Mouse (Mus musculus): ENCODE results near the gene Mkrn2os.

Gene Mkrn2os

DNA sequence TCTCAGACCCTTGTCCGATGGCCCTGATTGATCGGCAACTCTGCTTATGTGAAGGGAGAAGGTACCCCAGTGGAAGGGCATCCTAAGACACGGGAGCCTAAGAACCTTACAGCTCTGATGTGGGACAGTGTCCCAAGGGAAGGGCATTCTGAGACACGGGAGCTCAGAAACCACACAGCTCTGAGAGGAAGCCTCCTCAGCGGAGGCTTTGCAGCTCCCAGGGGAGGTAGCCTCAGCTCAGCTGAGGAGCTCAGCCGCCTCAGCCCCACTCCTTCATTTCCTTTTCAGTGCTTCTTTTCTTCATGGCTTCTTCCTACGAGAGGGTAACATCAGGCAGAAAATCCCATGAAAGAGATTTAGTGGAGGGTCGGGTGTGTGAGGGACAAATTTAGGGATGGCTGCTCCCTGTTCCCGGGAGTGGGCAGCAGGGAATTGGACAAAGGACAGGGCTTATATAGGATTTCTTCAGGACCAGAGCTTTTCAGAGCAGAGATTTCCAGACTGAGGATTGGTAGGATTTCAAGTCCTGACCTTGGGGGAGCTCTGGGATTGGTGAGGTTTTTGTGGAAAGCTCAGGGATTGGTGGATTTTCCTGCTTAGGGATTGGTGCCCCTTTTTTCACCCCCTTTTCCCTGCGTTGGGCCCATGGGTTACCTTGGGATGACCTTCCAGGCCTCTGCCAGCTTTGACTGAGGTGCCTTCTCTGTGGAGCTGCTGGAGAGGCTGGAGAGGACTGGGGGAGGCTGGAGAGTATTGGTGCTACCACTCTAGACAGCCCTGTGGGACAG lies 9.9 kb downstream of the Mkrn2os start:
- no peak for DNase-seq (ENCODE audit: low read depth, low spot score)

DNA sequence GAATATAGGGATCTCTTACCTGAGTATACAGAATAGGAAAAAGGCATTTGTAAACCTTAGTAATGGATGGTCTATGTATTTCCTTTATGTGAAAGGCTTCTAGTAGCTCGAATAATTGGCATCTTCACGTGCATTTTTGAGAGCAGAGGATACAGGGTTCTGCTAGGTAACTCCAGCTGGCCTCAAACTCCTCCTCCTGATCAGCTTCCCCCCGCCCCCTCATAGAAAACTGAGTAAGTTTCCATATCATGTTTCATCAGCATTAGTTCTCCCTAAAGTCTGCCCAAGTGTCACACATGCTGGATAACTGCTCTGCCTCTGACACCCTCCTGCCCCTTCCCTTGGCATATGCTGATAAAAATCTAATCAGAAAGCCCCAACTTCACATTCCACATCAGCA lies 11.6 kb downstream of the Mkrn2os start:
- DNase-seq (ENCODE audit: low read depth, low spot score): no peak

DNA sequence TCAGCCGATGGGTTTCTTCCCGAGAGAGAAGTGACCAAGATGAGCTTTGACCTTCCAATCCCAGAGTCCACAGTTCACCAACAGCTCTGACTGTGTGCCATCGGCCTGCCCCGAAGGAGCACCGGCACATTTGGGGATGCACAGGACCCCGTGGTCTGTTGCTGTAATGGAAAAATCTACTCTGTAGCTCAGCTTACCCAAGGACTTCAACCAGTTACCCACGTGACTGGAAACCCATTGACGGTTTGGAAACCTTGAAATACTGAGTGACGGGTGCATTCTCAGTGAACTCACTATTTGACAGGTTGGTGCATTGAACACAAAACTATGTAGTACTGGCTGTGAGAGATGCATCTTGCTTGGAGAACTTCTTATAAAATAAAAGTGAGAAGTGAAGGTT lies 14.4 kb downstream of the Mkrn2os start:
- DNase-seq (ENCODE audit: low read depth, low spot score): no peak

DNA sequence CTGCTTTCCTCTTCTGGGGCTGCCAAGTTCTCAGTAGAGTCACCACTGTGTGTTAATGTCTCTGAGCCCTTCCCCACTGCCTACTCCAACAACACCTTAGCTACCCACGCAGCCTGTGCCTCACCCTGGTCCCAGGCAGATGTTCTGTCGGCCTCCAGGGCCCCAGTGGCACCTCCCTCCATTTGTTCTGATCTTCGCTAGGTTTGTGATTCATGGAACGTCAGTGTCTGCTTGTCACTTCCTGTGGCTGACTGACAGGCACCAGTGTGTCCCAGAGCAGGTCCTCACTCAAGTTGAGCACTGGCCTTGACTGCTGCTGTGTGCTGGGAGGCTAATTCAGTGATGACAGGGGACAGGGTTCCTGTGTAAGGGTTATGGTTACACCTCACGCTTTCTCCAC lies 15.0 kb downstream of the Mkrn2os start:
- peak; percentile 14 for DNase-seq (ENCODE audit: low read depth, low spot score)

DNA sequence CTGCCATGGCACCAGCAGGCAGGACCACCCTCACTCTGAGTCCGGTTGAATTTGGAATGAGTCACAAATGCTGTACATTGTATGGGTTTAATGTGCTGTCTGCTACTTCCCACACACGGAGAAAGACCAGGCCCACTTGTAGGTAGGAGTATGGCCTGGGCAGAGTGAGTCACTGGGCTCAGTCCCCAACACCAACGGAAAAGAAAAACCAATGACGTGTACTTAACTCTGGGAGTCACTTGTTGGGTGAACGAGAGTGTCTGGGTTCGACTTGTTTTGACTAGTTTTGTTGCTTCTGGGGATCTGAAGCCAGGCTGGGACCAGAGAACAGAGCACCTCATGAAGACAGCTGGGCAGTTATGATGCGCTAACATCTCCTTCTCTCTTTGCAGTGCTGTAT lies 18.2 kb downstream of the Mkrn2os start:
- DNase-seq (ENCODE audit: low read depth, low spot score): peak; percentile 51

DNA sequence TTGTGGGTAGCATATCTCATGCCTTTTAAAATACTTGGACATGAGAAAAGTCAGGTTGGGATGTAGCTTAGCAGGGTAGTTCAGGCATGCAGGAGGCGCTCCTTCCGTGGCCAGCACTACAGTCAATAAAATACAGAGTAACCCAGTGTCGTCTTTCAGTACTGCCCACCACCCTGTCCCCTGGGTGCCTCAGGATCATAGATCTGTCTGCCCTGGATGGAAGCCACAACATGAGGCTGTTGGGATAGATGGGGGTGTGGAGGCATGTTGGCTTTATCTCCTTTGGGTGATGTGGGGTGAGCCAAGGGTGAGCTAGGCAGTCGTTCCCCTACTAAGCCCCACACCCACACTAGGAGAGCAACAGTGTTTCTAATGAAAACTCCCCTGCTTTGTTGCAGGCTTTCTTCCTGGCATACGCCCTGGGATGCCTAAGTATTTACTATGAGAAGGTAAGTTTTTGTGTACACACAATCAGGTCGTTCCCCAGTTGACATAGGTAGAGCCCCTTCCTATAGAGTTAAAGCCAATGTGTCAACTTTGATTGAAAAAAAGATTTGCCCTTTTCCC lies 26.8 kb downstream of the Mkrn2os start:
- no peak for DNase-seq (ENCODE audit: low read depth, low spot score)

DNA sequence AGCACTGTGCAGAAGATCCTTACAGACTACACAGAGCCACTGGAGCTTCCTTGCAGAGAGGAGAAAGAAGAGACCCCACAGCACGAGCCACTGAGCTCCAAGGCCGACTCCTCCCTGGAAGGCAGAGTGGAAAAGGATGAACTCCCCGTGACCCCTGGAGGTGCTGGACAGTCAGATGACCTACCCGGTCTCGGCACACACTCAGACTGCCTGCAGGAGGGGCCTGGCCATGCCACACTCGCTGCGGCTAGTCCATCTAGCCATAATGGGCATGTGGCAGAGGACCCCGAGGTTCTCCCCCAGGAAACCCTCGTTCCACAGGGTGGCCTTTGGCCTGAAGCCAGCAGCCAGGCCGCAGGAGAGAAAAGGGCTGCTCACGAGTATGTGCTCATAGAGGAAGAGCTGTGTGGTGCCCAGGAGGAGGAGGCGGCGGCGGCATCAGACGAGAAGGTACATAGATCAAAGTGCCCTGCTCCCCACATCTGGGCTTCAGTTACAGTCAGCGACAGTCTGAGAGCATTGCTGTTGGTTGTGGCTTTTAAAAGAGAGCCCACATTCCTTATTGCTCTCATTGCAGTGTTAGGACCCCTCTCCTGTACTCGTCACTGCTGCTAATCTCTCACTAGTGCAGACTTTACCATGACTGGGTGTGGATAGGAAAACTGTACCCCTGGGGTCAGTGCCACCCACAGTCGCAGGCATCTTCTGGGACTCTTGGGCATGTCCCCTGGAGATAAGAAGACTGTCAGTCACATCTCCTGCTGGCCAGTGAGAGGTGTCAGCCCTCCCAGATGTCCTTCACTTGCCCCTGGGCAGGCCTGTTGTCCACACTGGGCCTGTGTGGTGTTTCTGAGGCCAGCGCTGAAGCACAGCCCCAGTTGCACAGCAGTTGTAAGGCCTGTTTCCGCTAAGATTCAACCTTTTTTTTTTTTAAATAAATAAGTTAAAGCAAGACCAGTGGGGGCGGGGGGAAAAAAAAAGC lies 32.4 kb downstream of the Mkrn2os start:
- no peak for DNase-seq (ENCODE audit: low read depth, low spot score)

DNA sequence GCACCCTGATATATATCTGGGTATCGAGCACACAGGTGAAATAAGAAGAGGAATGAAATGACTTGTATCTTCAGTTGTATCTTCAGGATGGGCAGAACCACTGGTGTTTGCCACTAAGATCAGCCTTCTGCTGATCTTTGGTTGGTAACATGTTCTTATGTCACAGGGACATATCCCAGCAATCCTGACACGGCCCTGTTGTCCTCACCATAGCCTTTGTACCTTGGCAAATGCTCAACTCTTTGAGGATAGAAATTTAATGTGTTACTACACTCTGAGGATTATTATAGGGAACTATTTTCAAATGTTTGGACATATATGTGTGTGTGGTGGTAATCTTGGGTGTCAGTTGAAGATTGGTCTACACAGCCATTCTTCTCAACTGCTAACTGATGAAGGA lies 34.2 kb downstream of the Mkrn2os start:
- DNase-seq (ENCODE audit: low read depth, low spot score): no peak

DNA sequence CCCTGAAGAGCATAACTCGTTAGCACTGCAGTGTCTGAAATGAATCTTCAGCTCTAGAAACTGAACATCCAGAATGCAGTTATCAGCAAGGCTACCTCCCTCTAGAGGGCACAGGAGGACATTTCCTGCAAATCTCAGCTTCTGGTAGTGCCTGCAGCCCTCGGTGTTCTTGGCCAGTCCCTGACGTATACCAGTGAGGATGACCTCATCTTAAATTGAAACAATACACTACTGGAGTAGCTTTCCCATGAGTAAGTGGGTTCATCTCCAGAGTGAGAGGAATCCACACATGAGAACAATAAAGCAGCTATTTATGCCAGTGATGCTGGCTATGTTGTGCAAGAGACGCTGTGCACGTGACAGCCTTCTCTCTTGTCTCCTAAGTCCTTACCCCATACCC lies 36.9 kb downstream of the Mkrn2os start:
- DNase-seq (ENCODE audit: low read depth, low spot score): peak; percentile 65

DNA sequence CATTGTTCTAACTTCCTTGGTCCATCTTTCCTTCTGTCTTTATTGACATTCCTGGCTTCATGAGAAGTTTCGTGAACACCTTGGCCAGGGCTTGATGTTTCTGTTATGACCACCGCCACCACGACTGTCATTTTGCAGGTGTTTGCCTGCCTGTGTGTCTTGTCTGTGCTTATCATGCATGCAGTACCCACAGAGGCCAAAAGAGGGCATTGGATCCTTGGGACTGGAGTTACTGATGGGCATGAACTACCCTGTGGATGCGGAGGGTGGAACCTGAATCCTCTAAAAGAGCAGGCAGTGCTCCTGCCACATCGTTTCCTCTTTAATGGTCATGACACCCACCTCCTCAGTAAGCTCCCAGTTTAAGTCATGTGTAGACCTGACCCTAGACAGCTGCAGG lies 46.1 kb downstream of the Mkrn2os start:
- peak; percentile 47 for DNase-seq (ENCODE audit: low read depth, low spot score)

DNA sequence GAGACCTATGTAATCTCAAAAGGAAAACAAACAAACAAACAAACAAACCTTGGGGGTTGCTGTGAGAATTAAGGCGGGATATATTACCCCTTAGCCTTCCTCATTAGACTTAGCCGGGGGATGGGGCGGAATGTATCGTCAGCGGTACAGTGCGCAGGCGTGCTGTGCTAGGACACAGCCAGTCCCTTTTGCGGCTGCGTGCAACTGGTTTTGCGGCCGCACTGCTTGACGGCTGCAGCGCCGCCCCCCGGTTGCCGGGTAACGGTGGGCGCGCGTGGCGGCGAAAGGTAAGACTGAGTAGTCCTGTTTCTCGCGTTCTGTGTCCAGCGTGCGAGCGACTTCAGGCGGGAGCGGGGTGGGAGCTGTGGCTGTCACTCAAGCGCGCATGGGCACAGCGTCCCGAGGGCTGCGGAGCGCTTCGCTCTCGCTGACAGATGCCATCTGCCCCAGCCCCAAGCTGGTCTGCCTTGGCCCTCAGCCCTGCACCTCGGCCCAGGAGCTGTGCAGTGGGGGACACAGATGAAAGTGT lies 47.9 kb downstream of the Mkrn2os start, which contains the start of gene Tsen2:
TSS of gene Tsen2 (plus strand) at position 223 of the 529 bp plus-strand sequence.
- DNase-seq (ENCODE audit: low read depth, low spot score): peak; percentile 97

DNA sequence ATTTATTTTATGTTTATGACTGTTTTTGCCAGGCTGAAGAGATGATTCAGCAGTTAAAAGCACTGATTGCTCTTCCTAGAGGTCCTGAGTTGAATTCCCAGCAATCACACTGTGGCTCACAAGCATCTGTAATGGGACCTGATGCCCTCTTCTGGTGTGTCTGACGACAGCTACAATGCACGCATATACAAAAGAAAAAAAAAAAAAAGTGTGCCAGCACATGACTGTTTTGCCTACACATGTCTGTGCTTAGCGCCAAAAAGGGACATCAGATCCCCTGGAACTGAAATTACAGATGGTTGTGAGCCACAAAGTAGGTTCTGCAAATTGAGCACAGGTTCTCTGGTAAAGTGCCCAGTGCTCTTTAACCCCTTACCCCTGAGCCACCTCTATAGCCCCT lies 50.0 kb downstream of the Mkrn2os start:
- DNase-seq (ENCODE audit: low read depth, low spot score): no peak

DNA sequence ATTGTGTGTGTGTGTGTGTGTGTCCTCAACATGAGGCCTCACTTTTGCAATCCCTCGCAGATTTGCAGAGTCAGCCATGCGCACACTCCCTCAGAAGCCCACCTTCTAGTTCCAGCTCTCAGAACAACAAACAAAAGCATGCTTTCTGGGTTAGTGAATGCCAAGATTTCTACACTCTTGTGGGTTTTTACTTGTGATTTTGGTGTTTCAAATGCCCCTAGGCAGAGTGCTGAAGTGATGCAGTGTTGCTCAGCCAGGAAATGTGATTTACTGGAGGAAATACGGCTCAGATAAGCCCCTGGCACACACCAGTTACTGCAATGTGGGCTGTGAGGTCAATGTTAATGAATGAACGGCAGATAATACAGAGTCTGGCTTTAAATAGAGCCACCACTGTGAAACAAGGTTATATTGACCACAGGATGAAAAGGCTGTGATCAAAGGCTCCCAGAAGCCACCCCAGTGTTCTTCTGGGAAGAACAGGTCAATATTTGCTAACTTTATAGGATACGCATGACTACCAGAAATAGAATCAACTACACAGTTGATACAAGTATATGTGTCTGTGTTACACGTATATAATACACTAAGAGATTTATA lies 50.6 kb downstream of the Mkrn2os start:
- no peak for DNase-seq (ENCODE audit: low read depth, low spot score)

DNA sequence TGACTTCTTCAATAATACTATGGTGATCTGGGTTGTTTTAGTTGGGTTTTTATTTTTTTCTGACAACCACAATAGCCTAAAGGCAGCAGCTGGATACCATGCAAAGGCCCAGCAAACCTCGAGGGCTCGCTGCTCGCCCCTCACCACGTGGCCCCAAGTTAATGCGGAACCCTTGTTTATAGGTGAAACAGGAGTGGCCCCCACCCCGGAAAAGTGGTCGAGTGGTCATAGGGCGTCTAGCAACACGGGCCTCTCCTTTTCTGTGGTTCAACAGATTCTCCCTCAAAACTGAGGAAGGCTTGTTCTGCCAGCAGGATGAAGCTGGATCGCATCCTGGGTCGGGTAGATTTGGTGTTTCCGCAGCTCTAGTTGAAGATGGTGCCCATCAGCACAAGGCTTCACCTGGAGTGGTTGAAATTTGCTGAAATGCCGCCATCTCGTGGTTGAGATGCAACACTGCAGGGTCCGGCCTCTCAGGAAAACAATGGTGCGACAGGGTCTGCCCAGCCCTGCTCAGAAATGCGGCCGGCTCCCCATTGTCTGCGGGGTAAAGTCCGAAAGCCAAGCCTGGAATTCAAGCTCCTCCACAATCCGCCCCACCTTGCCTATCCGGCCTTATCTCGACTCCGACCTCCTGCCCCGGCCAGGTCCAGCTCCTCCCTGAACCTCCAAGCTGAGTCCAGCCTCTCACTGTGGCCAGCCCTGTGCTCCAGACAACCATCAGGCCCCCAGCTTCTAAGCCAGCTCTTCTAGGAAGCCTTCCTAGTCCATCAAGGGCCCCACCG lies 53.5 kb downstream of the Mkrn2os start:
- peak; percentile 88 for DNase-seq (ENCODE audit: low read depth, low spot score)

DNA sequence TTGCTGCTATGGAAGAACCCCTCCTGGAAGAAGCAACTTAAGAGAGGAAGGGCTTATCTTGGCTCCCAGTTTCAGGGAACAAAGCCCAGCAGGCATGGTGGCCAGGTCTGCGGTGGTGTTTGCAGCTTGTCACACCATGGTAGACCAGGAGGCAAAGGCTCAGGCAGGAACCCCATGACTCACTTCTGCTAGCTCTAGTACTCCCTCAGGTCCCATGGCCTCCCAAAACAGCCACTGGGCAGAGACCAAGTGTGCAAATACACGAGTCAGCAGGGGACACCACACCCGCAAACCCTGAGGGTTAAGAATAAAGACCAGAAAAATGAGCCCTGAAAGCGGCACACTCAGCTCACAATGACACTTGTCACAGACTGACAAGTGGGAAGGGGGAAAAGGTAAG lies 56.2 kb downstream of the Mkrn2os start:
- DNase-seq (ENCODE audit: low read depth, low spot score): no peak

DNA sequence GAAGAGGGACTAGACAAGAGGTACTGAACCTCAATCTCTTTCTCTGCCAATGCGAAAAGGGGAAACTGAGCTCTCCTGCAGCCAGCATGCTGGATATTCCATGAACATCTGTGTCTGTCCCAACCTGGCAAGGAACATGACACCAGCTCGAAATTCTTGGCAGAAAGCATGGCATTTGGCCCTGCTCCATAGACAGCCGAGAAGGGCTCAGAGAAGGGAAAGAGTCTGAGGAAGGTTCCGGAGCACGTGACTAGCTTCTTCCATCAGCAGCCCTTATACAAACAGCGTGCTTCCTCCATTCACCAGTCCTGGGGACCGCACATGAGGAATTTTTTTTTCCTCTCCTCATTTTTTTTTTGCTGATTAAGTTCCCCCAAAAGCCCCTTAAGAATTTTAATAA lies 57.8 kb downstream of the Mkrn2os start:
- DNase-seq (ENCODE audit: low read depth, low spot score): peak; percentile 53
